Mouse (Mus musculus) granulocyte monocyte progenitor cell, adult 5-6 weeks (primary cell): Measurements from ENCODE around the gene Zfp335. TPM values are rescaled to one million over a fixed set of nuclear protein-coding genes. Genes with fewer than 3 reads are reported as not detected.
A peak's percentile ranks its signal among the peaks of the same experiment; 100 is the strongest.
"Not testable (repeated sequence)": the region's sequence is repeated elsewhere in the genome, so short reads cannot be mapped to it uniquely, and the experiment has no call there.

Experiments used
- ATAC-seq: replicated peaks from 2 replicates; pipeline ENCODE4 v1.8.0; 2016; ENCODE audit warnings: mild to moderate bottlenecking, moderate TSS enrichment, inconsistent platforms; ENCODE audit not compliant: poor library complexity, severe bottlenecking
- total RNA-seq, 2 experiments: library from RNA; stranded (forward) in 1 of 2; stranded (reverse) in 1 of 2; fragments of 200-712, 200-1000 nt in 1 of 2; fragments of >200 nt in 1 of 2; fragmentation: Nextera tagmentation in 1 of 2; gene quantifications; 2 replicates each; pipeline ENCODE4 v1.2.3; 2014 to 2017

Gene Zfp335
- total RNA-seq, 2 experiments from 2014 or later: 7.5 to 11.5 TPM

DNA sequence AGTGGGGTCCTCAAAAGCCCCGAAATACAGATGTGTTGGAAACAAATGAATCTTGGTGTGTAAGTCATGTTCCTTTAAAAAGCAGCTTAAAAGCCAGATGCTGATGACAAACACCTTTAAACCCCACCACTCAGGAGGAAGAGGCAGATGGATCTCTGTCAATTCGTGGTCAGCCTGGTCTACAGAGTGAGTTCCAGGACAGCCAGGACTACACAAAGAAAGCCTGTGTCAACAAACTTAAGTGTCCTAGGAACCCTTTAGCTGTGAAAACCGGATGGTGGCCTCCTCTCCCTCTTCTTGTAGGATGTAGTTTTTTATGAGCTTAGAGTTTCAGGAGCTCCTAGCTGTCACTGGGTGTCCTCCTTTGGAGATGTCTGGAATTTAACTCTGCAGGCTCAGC is 37.9 kb downstream of the Zfp335 start:
- no peak for ATAC-seq

DNA sequence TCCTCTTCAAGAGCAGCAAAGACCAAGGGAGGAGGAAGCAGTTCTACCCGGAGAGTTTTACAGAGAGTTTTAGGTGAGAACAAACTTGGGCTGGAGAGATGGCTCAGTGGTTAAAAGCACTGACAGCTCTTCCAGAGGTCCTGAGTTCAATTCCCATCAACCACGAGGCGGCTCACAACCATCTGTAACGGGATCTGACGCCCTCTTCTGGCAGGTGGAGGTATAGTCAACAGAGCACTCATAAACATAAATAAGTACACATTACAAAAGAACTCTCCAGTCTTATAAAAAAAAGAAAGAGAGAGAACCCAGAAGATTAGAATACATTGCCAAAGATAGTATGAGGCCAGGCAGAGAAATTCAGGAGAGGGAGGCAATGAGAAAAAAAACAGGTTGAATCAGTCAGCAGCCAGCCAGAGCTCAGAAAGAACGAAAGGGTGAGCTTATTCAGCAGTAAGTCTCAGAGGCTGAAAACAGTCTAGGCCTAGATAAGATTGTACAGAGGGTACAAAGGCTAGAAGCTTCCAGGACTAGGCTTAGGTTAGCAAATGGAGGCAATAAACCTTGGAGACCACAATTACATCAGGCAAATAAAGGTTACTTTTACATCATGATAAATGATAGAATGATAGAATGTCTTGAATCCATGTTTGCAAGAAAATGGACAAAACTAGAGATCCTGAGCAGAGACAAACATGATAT is 39.8 kb downstream of the Zfp335 start:
- ATAC-seq: no peak

DNA sequence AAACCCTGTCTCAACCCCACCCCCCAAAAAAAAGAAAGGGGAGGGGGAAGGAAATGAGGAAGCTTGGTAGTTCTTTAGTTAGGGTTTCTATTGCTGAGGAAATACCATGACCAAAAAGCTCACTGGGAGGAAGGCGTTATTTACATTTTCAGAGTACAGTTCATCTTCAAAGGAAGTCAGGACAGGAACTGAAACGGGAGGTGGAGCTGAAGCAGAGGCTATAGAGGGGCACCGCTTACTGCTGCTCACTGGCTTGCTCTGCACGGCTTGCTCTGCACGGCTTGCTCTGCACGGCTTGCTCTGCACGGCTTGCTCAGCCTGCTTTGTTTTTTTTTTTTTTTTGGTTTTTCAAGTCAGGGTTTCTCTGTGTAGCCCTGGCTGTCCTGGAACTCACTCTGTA is 43.1 kb downstream of the Zfp335 start:
- peak; percentile 77 for ATAC-seq

DNA sequence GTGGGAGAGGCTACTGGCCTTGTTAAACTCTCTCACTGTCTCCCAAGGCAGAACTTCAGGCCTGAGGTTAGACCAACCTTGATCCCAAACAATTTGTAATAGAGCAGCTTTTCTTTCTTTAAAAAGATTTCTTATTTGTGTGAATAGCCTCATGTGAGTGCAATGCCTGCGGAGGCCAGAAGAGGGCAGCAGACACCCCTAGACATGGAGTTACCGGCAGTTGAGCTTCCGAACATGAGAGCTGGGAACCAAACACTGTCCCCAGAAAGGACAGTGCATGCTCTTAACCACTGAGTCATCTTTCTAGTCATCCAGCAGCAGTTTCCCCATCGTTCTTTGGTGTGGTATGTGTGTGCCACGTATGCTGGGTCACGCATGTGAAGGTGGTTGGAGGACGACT is 44.0 kb downstream of the Zfp335 start:
- ATAC-seq: no peak

DNA sequence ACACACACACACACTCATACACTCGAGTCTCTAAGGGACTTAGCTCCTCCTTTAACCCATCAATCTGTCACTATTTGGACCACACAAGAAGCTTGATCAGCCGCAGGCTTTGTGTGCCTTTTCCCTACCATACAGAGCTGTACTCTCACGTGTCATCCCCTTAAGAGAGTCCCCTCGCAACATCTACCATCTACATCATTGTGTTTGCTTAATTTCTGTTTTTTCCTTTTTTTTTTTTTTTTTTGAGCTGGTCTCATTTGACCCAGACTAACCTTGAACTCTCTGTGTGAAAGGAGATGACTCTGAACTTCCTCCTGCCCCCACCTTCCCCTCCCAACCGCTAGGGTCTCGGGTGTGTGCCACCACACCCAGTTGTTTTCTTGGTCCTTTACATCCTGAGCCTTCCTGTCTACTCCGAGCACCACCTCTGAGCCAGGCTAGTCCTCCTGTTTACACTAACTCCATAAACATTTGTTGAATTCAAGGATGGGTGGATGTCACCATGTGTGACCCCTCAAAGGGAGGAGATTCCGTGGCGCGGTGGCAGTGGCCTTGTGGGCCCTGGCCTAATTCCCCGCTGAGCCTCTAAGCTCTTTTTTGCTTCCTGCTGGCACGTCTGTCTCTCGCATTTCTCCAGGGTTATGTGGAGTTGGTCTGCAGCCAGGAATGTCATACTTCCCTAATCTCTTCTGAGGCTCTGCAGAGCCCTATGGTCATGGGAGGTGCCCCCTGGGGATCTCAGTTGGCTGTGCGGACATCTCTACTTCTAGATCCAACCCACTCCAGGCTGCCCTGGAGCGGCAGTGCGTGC is 44.6 kb downstream of the Zfp335 start:
- ATAC-seq: peak; percentile 55

DNA sequence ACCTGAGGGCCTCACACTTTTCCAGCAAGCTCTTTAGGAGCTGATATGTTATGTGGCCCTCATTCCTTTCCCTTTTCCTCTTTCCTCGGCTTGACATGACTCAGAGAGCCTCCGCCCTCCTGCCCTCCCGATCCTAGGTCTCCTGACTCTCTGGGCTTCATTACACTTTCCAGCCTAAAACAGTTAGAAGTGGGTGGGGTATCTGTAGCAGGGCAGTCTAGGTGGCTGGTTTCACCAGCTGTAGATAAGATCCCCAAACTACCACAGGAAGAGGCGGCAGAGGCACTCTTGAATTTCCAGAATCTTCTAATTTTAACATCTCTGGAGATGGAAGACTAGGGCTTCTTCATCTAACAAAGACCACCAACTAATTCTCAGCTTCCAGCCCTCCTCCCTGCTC is 47.0 kb downstream of the Zfp335 start:
- no peak for ATAC-seq

DNA sequence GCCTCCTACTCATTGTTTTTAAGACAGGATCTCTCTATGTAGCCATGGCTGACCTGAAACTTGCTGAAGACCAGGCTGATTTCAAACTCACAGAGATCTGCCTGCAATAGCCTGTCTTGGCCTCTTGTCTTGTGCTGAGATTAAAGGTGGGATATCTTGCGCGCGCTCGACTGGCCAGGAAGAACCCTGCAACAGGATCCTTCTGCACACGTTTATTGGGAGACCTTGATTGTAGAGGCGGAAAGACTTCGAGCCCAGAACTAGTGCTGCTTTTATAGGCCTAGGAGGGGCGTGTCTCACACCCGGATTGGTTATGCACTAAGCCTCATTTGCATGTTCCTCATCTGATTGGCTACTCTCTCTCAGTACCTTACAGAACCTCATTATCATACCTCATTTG is 48.1 kb downstream of the Zfp335 start:
- ATAC-seq: not testable (repeated sequence)

DNA sequence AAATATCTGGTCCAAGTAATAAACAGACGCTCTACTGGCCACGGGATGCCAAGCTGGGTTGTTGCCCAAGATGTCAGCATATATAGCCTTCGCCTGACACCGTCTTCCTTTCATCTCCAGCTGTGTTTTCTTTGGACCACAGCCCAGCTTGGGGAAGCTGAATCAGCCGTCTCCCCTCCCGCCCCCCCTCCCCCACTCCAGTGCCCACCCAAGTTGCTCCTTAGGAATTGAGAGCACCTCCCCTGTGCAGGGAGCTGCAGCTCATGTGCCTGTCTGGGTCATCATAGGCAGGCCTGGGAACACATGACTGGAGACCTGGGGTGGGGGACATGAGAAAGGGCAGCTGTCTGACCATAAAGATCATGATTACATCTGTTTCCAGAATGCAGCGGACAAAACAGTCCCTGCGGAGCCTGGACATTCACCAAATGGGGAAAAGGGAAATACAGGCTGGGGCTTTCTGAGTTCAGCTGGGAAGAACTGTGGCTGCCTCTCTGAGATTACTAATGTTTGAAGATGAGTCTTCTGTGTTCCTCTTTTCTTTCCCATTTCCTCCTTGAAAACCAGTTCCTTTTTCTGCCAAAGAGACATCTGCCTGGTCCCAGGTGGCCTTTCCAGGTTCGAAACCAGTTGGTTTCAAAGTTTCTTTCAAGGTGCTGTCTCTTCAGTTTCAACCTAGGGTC is 49.2 kb downstream of the Zfp335 start:
- ATAC-seq: peak; percentile 58

DNA sequence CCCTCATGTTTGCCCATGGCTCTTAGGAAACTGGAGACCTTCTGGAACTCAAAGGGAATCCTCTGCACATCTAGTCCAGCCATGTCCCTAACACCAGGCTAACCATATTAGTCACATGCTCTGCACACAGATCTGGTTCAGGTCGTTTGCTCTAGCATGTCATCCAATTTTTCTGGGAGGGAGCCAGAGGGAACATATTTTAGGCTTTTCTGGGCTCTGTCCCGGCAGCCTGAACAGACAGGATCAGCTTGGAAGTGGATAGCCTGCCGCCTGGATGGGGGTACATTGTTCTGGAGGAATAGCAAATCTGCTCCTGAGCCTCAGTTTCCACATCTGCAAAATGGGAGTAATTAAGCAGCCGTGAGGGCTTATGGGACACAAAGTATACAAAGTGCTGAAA is 50.5 kb downstream of the Zfp335 start:
- no peak for ATAC-seq

DNA sequence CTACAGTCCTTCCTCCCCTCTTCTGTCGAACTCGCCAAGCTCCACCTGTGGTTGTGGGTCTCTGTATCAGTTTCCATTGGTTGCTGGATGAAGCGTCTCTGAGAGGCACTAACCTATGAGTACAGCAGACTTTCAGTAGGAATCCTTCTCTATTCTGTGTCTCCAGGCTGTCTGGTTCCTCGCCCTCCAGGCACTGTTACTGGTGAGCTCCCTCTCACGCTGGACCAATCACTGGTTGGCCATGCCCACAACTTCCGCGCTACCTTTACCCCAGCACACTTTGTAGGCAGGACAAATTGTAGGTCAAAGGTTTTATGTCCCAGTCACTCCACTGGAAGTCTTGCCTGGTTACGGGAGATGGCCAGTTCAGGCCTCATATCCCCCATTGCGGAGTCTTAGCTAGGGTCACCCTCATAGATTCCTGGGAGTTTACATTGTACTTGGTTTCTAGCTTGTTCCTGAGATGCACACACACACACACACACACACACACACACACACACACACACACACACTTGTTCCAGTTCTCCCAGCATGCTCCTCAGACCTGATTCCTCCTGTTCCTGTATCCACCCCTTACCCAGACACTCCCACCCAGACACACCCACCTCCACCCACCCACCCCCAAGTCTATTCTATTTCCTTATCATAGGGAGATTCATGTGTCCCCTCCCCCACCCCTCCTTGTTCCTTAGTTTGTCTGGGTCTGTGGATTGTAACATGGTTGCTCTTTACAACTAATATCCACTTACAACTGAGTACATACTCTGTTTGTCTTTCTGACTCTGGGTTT is 51.7 kb downstream of the Zfp335 start:
- ATAC-seq: no peak

DNA sequence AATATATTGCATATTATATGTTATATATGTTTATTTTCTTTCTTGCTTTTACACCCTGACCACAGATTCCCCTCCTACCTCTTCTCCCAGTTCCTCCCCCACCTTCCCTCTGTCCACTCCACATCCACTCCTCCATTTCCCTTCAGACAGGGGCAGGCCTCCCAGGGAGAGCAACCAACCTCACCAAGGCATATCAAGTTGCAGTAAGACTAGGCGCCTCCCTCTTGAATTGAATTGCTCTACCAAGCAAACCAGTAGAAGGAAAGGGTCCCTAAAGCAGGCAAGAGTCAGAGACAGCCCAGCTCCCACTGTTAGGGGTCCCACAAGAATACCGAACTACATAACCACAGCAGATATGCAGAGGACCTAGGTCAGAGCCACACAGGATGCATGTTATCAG is 52.4 kb downstream of the Zfp335 start:
- no peak for ATAC-seq

DNA sequence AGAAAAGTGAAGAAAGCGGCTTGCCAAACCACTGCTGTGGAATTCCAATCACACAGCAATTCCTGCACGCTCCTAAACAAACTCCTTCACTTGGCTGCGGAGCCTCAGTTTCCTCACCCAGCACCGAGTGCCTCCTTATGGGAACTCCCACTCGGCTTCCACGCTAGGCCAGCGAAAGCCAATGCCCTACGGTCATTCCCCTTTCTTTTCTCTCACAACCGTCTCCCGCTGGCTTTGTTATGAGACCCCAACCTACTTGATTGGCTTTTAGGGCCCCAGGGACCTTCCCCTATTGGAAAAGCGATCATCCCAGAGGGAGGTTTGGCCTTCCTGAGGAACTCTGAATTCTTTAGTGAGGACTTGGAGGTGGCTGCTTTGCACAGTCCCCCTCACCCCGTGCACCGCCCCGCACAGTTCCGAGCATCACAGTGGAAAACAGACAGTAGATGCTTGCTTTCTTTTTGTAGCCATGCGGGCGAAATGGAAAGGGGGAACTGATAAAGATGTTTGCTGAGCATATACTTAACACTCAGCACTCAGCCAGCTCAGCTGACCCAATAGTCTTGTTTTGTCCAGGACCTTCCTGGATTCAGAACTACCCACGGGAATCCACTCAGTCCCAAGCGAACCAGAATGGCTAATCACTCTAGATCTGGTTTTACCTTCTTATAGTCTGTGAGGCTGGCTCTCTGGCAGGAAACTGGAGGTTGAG is 53.6 kb downstream of the Zfp335 start:
- ATAC-seq: no peak

DNA sequence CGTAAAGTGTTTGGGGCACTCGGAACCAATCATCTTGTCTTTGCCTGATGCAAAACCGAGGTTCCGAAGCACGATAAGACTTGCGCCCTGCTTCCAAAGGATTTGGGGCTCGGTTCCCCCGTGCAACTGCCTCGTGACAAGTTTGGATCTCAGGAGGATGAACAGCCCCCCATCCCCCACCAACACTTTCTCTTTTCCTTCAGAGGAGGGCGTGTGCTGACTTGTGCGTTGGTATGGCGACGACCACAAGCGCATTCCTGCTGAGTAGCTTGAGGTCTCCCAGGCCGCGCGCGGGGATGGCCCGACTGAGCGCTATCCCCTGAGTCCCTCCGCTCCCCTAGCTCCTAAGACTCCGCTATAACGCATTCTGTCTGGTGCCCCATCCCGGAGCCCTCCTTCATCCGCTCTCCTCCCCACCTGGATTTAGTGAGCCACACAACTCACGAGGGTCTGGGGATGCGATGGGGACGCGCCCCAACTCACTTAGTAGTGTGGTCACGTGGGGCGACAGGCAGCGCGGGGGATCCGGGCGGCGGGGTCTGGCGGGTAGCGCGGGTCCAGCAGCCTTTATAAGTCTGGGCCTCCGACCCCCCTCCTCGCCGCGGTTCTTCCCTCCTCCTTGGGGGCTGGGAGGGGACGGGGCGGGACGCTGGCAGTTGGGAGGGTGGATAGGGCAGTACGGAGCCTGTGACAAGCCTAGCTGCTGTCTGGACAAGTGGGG is 54.3 kb downstream of the Zfp335 start, which contains the start of gene Pltp:
TSS of gene Pltp (minus strand) at position 611 of the 721 bp plus-strand sequence.
- peak; percentile 49 for ATAC-seq

DNA sequence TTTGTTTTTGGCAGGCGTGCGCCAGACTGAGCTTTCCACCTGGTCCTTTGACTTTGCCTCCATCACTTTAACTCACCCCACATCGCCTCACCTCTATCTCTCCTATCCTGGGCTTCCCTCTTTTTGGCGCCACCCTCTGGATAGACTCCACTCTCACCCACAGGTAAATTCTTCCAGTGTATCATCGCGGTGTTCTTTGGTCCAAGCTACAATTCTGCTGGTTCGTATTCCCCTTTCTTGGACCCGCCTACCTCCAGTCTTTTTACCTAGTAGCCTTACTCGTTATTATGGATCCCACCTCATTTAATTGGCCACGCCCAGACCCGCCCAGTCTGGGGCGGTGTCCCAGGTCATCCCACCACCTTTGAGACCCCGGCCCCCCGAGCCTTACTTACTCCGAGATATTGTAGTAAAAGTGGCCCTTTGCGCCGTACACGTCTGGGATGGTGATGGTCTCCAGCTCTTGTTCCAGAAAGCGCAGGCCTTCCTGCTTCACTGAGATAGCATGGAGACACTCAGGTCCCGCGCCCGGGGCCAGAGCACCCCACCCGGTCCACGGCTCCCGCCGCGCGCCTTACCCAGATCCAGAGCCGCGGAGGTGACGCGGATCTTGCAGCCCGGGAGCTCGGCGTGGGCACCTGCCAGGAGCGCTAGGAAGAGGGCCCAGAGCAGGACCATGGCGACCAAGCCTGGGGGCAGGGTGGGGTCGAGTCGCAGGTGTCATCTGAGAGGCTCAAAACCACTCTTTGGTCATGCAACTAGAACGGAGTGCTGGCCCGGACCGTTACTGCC is 55.1 kb downstream of the Zfp335 start:
- ATAC-seq: 0 out of 2 replicates have a peak, but pooled peaks have one; percentile 1

DNA sequence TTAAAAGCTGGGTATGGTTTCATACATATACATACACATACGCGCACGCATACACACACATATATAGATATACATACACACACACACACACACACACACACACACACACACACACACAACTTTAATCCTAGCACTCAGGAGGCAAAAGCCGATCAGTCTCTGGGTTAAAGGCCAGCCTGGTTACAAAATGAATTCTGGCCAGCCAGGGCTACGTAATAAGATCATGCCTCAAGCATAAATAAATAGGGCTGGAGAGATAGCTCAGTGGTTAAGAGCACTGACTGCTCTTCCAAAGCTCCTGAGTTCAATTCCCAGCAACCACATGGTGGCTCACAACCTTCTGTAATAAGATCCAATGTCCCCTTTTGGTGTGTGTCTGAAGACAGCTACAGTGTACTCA is 56.0 kb downstream of the Zfp335 start:
- ATAC-seq: not testable (repeated sequence)

DNA sequence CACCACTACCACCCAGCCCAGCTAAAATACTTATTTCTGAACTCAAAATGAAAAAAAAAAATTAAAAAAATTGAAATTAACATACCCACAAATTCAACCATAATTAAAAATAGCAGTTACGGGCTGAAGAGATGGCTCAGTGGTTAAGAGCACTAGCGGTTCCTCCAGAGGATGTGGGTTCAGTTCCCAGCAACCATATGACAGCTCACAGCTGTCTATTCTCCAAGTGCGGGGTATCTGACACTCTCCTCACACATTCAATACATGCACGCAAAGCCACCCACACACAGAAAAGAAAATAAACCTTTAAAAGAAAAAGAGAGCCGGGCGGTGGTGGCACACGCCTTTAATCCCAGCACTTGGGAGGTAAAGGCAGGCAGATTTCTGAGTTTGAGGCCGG is 61.5 kb downstream of the Zfp335 start:
- no peak for ATAC-seq

DNA sequence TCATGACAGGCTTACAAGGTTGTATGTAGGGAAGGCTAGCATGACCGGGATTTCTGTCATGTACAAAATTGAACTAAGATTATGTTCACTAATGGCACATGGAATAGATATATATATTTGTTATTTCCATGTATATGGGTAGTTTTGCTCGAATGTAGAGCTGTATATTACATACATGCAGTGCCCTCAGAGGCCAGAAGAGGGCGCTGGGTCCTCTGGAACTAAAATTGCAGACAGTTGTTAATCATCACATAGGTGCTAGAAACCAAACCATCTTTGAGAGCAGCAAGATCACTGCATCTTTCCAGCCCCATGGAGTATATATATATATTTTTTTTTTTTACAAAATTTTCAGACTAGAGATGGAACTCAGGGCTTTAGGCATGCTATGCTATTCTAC is 65.8 kb downstream of the Zfp335 start:
- ATAC-seq: no peak
